Mouse (Mus musculus): ENCODE data around the gene Gdf7.

Gdf7 gene

GRCm38 (mm10) chr12:8296154-8296553 lies 5.6 kb downstream of the Gdf7 start:
- DNase-seq = no peak

DNA sequence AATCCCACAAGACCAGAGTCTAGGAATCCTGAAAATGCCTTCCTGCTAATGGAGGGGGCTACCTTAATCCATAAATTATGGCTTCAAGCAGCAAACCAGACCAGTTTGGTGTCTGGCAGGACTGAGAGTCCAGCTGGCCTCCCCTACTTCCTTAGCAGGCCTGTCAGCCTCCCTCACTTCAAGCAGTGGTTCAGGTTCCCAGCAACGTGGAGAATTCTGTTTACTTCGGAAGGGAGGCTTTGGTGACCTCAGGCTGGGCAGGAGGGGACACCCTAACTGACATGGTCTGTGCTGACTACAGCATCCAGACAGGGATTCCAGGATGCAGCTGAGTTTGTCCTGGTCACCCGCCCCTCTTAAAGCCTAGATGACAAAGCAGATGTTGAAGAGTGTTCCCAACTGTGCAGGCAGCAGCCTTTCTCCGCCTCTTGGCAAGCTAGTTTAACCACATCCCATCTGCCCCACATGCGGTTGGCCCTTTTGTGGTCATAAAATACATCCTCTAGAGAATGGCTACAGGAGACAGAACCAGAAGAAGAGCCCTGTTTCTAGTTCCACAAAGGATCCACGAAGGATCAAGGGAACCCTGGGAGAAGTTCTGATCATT lies 6.3 kb downstream of the Gdf7 start:
- DNase-seq = no peak

GRCm38 (mm10) chr12:8291157-8291853 lies 10.4 kb downstream of the Gdf7 start:
- peak; percentile 58 for DNase-seq

GRCm38 (mm10) chr12:8289499-8289898 lies 12.3 kb downstream of the Gdf7 start:
- no peak for DNase-seq

DNA sequence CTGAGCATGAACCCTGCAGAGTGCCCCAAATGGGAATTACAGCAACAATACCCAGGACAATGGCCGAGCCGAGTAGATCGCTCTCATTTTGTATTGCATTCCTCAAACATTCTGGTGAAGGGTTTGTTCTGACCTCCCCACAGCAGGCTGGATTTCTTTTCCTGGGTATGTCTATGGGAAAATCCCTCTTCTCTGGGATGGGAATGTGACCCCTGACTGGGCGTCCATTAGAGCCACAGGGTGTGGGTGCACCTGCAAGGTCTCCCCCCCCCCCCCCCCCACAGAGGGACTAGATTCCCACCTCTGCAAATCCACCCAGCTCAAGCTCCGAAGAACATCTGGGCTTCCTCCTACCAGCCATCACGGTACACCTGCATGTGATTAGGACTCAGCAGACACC lies 12.7 kb downstream of the Gdf7 start:
- no peak for DNase-seq

- no peak for DNase-seq
Observed at GRCm38 (mm10) chr12:8287970-8288369, 13.8 kb downstream of the Gdf7 start.

DNA sequence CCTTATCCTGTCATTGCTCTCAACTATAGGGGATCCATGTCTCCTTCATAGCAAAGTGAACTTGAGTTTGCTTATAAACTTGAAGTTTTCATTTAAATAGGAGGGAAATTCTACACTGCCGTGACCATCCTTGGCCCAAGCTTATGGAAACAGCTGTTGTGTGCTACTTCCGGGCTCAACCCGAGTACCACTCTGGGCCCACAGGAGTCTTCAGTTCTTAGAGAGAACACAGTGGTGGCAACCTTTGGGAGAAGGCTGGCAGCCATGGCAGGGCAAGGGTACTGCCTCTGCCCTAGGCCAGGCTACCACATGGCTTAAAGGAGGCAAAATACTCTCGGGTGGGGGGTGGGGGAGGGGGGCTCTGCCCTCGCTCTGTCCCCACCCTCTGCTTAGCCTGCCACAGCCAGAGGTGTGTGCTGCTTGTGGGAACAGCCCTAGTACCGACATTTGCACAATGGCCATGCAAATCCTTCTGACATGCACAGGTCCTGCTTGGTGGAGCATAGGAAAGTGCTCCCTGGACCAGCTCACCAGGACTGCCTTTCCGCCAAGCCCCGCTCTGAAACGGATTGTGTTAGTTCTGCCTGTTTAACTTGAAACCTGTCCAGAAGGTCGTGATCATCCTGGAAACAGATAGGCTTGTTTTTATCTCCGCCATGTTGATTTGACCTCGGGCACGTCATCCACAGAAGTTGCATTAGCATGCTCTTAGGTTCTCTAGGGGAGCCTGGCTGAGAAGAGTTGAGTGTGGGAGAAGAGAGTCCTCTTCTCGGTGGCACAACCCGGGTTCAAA lies 20.3 kb downstream of the Gdf7 start:
- no peak for DNase-seq

DNA sequence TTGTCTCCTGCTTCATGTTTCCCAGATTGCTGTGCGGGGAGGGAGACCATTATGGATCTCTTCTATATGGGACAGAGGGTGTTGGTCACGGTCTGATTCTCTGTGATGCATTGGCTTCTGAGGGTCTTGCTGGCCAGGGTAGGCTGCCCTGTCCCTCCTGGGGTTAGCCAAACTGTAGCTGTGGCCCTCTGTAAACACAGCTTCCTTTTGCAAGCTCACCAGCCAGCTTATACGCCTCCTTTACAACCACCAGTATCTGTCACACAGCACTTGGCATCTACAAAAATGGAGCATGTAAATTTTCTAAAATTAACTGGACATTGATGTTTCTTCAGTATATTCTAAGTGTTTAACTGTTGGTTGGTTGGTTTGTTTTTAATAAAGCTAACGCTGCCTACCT lies 26.3 kb downstream of the Gdf7 start:
- DNase-seq = no peak

DNA sequence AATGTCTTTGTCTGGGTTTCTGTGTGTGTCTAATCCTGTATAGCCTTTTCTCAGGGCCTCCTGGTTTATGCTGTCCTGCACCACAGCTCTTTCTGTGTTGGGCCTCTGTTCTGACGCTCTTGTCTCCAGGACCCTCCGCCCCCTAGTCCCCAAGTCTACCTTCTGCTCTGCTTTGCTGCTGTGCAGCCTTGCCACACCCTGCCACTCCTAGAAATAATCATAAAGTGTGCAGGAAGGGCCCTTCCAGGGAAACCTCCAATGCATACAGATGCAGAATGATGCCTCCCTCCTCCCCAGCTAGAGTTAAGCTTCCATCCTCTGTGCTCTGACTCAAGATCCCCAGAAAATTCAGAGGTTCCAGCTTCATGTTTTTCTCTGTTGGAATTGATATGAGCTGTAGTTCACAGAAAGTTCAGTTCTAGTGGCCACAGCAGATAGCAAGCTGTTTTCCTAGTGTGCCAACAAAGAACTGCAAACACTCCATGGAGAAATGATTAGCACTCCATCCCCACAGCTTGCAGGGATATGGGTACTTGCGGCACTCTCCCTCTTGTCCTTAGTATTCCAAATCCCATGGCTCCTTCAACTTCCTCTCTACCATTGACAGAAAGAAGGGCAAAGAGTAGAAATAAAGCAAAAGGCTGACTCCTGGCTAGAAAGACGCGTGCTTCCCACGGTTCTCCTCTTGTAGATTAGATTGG lies 28.1 kb downstream of the Gdf7 start:
- no peak for DNase-seq

- no peak for DNase-seq
Observed at GRCm38 (mm10) chr12:8271405-8271804, 30.3 kb downstream of the Gdf7 start.

- DNase-seq = no peak
Observed at GRCm38 (mm10) chr12:8269627-8270026, 32.1 kb downstream of the Gdf7 start.

- no peak for DNase-seq
Observed at GRCm38 (mm10) chr12:8266311-8266710, 35.4 kb downstream of the Gdf7 start.

DNA sequence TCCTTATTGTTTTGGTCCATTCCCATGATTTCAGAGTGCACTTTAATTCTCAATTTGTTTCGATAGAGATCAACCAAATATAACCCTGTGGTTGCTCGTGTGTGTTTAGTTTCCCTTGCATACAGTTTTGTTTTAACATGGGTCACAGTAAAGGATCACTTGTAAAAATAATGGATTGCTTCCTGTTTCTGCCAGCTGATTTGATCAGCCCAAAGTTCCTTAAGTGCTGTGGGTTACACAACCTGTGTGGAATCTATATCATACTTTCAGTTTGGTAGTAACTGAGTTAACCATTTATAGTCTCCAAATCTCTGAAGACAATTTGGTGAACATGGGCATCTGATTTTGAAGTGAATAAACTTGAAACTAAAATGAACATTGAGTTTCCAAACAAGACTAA lies 41.5 kb downstream of the Gdf7 start:
- no peak for DNase-seq

All from cerebellum, adult 11-12 months (tissue).